ENCODE assay signal across 27 mouse cellular contexts in the genomic region with DNA sequence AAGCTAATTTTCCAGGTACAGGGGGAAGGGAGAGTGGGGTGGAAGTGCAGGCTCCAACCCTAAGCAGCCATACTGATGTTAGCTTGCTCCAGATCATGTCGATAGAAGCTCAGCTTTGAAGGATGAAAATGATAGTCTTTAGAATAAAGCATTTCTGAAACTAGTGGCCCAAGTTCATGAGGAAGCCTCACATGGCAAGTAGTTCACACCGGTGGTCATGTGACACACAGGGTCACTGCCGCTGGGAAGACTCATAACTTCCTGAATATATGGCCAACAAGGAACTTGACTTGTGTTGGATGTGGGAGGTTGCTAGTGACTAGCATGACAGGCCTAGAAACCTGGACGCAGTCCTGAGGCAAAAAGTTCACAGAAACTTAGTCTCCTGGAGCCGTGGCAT. TPM values are rescaled to one million over a fixed set of nuclear protein-coding genes. Genes with fewer than 3 reads are reported as not detected.
DNase-seq lines count a peak whose midpoint lies in the region; ATAC-seq and TF ChIP-seq lines count a peak whose summit lies in the region.
"Had no signal": no experiment of that assay in that cellular context is flagged by ENCODE, and none has a peak within 500 bp of the region (broad histone marks: within the 10 kb centered on the region; RNA-seq: fewer than 3 reads in every experiment).

No protein-coding gene starts in this region.

- WGBS in heart, embryonic 12.5 days = 89% methylated on average over 5 of the region's 5 CpGs
- 51% methylated on average over 5 of the region's 5 CpGs for WGBS in large intestine, adult 2 months
- 95% methylated on average over 5 of the region's 5 CpGs for WGBS in forebrain, embryonic 16.5 days

- TF ChIP-seq CTCF in bone marrow macrophage, adult 2 months (IDR thresholded peaks at IDR 0.05; ENCODE audit: low read depth, low read length) = no peak

- no peaks in the 10 kb centered on the region for H3K36me3 ChIP-seq in heart, embryonic 12.5 days
- H3K36me3 ChIP-seq in forebrain, embryonic 16.5 days (ENCODE audit: control insufficient read depth, insufficient read depth) = no peaks in the 10 kb centered on the region
- H3K36me3 ChIP-seq: embryonic facial prominence, embryonic 13.5 days; heart, embryonic 10.5 days; hindbrain, embryonic 12.5 days; hindbrain, embryonic 15.5 days had no signal

- H3K4me3 ChIP-seq in heart, embryonic 12.5 days = no peak overlapping the region
- H3K4me3 ChIP-seq in bone marrow macrophage, adult 2 months (ENCODE audit: insufficient read depth, low read length) = no peak overlapping the region
- no peak overlapping the region for H3K4me3 ChIP-seq in forebrain, embryonic 16.5 days (replicated peaks; ENCODE audit: low read length)
- H3K4me3 ChIP-seq: embryonic facial prominence, embryonic 10.5 days; embryonic facial prominence, embryonic 13.5 days; erythroblast, embryonic 14.5 days; forebrain, embryonic 12.5 days; forebrain, embryonic 15.5 days; gastrocnemius, adult 2 months; heart, adult 2 months; heart, embryonic 10.5 days; hindbrain, embryonic 12.5 days; hindbrain, embryonic 15.5 days had no signal

- TF ChIP-seq POLR2A in bone marrow macrophage, adult 2 months (IDR thresholded peaks at IDR 0.05; ENCODE audit: borderline replicate concordance, low read depth, low read length) = no peak

- H3K4me1 ChIP-seq in heart, embryonic 12.5 days (replicated peaks) = no peaks in the 10 kb centered on the region
- H3K4me1 ChIP-seq in bone marrow macrophage, adult 2 months (ENCODE audit: control insufficient read depth, insufficient read depth, low read length) = peaks cover 8% of the 10 kb centered on the region
- no peaks in the 10 kb centered on the region for H3K4me1 ChIP-seq in forebrain, embryonic 16.5 days (replicated peaks; ENCODE audit: control insufficient read depth, insufficient read depth, low read length)
- H3K4me1 ChIP-seq: embryonic facial prominence, embryonic 10.5 days; forebrain, embryonic 12.5 days; forebrain, embryonic 15.5 days; heart, embryonic 10.5 days; hindbrain, embryonic 12.5 days; hindbrain, embryonic 15.5 days had no signal

- H3K27me3 ChIP-seq in heart, embryonic 12.5 days (replicated peaks) = no peaks in the 10 kb centered on the region
- no peaks in the 10 kb centered on the region for H3K27me3 ChIP-seq in forebrain, embryonic 16.5 days (replicated peaks; ENCODE audit: control insufficient read depth, insufficient read depth, low read length)
- H3K27me3 ChIP-seq: CH12.LX; embryonic facial prominence, embryonic 13.5 days; forebrain, embryonic 12.5 days; forebrain, embryonic 15.5 days; hindbrain, embryonic 12.5 days; hindbrain, embryonic 15.5 days had no signal

- no peak for ATAC-seq in heart, embryonic 12.5 days (ENCODE audit: insufficient number of reproducible peaks, low FRiP score)
- ATAC-seq in forebrain, embryonic 16.5 days = no peak
- ATAC-seq: forebrain, embryonic 15.5 days; intestine, postnatal 0 days had no signal

- no peak overlapping the region for H3K4me2 ChIP-seq in heart, embryonic 12.5 days
- no peak overlapping the region for H3K4me2 ChIP-seq in forebrain, embryonic 16.5 days (ENCODE audit: low read length)
- H3K4me2 ChIP-seq: embryonic facial prominence, embryonic 13.5 days; forebrain, embryonic 12.5 days; forebrain, embryonic 15.5 days; hindbrain, embryonic 12.5 days; hindbrain, embryonic 15.5 days had no signal

- H3K27ac ChIP-seq in heart, embryonic 12.5 days (ENCODE audit: poor library complexity, severe bottlenecking) = no peak overlapping the region
- H3K27ac ChIP-seq in bone marrow macrophage, adult 2 months (ENCODE audit: insufficient read depth, low read depth, low read length) = 0 out of 2 replicates have a peak overlapping the region, but pooled peaks have one; percentile 23
- H3K27ac ChIP-seq in forebrain, embryonic 16.5 days (ENCODE audit: low read length) = no peak overlapping the region
- H3K27ac ChIP-seq: embryonic facial prominence, embryonic 10.5 days; embryonic facial prominence, embryonic 13.5 days; forebrain, embryonic 12.5 days; forebrain, embryonic 15.5 days; gastrocnemius, adult 2 months; heart, adult 2 months; heart, embryonic 10.5 days; hindbrain, embryonic 12.5 days; hindbrain, embryonic 15.5 days had no signal

- peak; percentile 62 for DNase-seq in heart, adult 11 months
- DNase-seq in large intestine, adult 2 months (ENCODE audit: low read depth, low spot score) = peak; percentile 27
- no peak for DNase-seq in ovary, postnatal 10 days (ENCODE audit: low spot score)
- DNase-seq: adrenal gland, adult 2 months; adrenal gland, postnatal 14 days; B cell, adult 2 months; cerebellum, adult 8-10 months; cerebellum, postnatal 10 days; cerebellum, postnatal 36 days; embryo, embryonic 11 days; gastrocnemius, adult 2 months; gastrocnemius, postnatal 14 days; heart, adult 2 months had no signal

- H3K9me3 ChIP-seq in heart, embryonic 12.5 days (replicated peaks) = no peaks in the 10 kb centered on the region
- no peaks in the 10 kb centered on the region for H3K9me3 ChIP-seq in forebrain, embryonic 16.5 days (ENCODE audit: control insufficient read depth, low read length)
- H3K9me3 ChIP-seq: embryonic facial prominence, embryonic 10.5 days; embryonic facial prominence, embryonic 13.5 days; forebrain, embryonic 12.5 days; forebrain, embryonic 15.5 days; G1E; heart, embryonic 10.5 days; hindbrain, embryonic 12.5 days; hindbrain, embryonic 15.5 days had no signal

- no peak overlapping the region for H3K9ac ChIP-seq in heart, embryonic 12.5 days
- H3K9ac ChIP-seq in forebrain, embryonic 16.5 days (replicated peaks; ENCODE audit: low read depth, low read length) = no peak overlapping the region
- H3K9ac ChIP-seq: embryonic facial prominence, embryonic 13.5 days; forebrain, embryonic 12.5 days; forebrain, embryonic 15.5 days; hindbrain, embryonic 12.5 days; hindbrain, embryonic 15.5 days had no signal

RNA-seq across cellular contexts. Expression of a gene that starts 9.0 kb away (rescaled TPM):
- 5.4 and 6.9 TPM in 2 replicates for polyA plus RNA-seq in heart, embryonic 12.5 days (2016; fragmentation: Nextera tagmentation; extraction: Ambion mirVana)
- polyA plus RNA-seq in bone marrow macrophage, adult 2 months (2012; ENCODE audit: insufficient read depth, insufficient read length, missing spikeins) = 1.8 and 2.1 TPM in 2 replicates
- polyA plus RNA-seq in large intestine, adult 2 months (2012; rRNA removed) = 2.7 and 2.8 TPM in 2 replicates
- 3.5 and 3.6 TPM in 2 replicates for polyA plus RNA-seq in forebrain, embryonic 16.5 days (2015; fragmentation: Nextera tagmentation; extraction: Ambion mirVana)

RNA-seq across cellular contexts. Expression of a gene that starts 44.7 kb away (rescaled TPM):
- polyA plus RNA-seq in heart, embryonic 12.5 days (2016; fragmentation: Nextera tagmentation; extraction: Ambion mirVana) = 131 and 136 TPM in 2 replicates
- 63.2 and 66.2 TPM in 2 replicates for polyA plus RNA-seq in bone marrow macrophage, adult 2 months (2012; ENCODE audit: insufficient read depth, insufficient read length, missing spikeins)
- 37.7 and 38.5 TPM in 2 replicates for polyA plus RNA-seq in large intestine, adult 2 months (2012; rRNA removed)
- 86.4 and 91.5 TPM in 2 replicates for polyA plus RNA-seq in forebrain, embryonic 16.5 days (2015; fragmentation: Nextera tagmentation; extraction: Ambion mirVana)

RNA-seq across cellular contexts. Expression of a gene that starts 46.6 kb away (rescaled TPM):
- 21.7 and 22.9 TPM in 2 replicates for polyA plus RNA-seq in heart, embryonic 12.5 days (2016; fragmentation: Nextera tagmentation; extraction: Ambion mirVana)
- 31.0 and 33.2 TPM in 2 replicates for polyA plus RNA-seq in bone marrow macrophage, adult 2 months (2012; ENCODE audit: insufficient read depth, insufficient read length, missing spikeins)
- 23.3 and 27.9 TPM in 2 replicates for polyA plus RNA-seq in large intestine, adult 2 months (2012; rRNA removed)
- polyA plus RNA-seq in forebrain, embryonic 16.5 days (2015; fragmentation: Nextera tagmentation; extraction: Ambion mirVana) = 87.6 and 92.1 TPM in 2 replicates

RNA-seq across cellular contexts. Expression of a gene that starts 46.8 kb away (rescaled TPM):
- polyA plus RNA-seq in heart, embryonic 12.5 days (2016; fragmentation: Nextera tagmentation; extraction: Ambion mirVana) = 0.10 and 0.19 TPM in 2 replicates
- polyA plus RNA-seq in bone marrow macrophage, adult 2 months (2012; ENCODE audit: insufficient read depth, insufficient read length, missing spikeins) = not detected in 2 replicates
- polyA plus RNA-seq in large intestine, adult 2 months (2012; rRNA removed) = 0.12 and 0.25 TPM in 2 replicates
- 0.17 and 0.18 TPM in 2 replicates for polyA plus RNA-seq in forebrain, embryonic 16.5 days (2015; fragmentation: Nextera tagmentation; extraction: Ambion mirVana)
- polyA plus RNA-seq: erythroblast, embryonic 14.5 days; G1E had no signal
